Mouse (Mus musculus) layer of hippocampus, adult 2 months (tissue): Measurements from ENCODE around the gene Pcbp2. TPM values are rescaled to one million over a fixed set of nuclear protein-coding genes. Genes with fewer than 3 reads are reported as not detected.

ENCODE experiments used
- DNase-seq, 2 experiments: peaks; one replicate each; pipeline ENCODE4 v3.0.0; 2022; ENCODE audit warnings: low spot score in 2 of 2
- H3K27ac ChIP-seq: fragments of 200-600 bp; 2 replicates; pipeline ENCODE4 v1.8.1; 2022
- H3K4me3 ChIP-seq: fragments of 200-600 bp; 2 replicates; pipeline ENCODE4 v1.8.1; 2022; ENCODE audit warnings: mild to moderate bottlenecking
- CTCF ChIP-seq: fragments of 200-600 bp; conservative IDR thresholded peaks from 2 replicates; pipeline ENCODE4 v1.8.1; 2022; ENCODE audit warnings: antibody characterized with exemption, mild to moderate bottlenecking, moderate library complexity
- total RNA-seq, 2 experiments: library from RNA; stranded (reverse); gene quantifications; 2 replicates each; pipeline ENCODE4 v1.2.3; 2021

Pcbp2 gene
- total RNA-seq, 2 experiments from 2014 or later, result 496 to 505 TPM

DNA sequence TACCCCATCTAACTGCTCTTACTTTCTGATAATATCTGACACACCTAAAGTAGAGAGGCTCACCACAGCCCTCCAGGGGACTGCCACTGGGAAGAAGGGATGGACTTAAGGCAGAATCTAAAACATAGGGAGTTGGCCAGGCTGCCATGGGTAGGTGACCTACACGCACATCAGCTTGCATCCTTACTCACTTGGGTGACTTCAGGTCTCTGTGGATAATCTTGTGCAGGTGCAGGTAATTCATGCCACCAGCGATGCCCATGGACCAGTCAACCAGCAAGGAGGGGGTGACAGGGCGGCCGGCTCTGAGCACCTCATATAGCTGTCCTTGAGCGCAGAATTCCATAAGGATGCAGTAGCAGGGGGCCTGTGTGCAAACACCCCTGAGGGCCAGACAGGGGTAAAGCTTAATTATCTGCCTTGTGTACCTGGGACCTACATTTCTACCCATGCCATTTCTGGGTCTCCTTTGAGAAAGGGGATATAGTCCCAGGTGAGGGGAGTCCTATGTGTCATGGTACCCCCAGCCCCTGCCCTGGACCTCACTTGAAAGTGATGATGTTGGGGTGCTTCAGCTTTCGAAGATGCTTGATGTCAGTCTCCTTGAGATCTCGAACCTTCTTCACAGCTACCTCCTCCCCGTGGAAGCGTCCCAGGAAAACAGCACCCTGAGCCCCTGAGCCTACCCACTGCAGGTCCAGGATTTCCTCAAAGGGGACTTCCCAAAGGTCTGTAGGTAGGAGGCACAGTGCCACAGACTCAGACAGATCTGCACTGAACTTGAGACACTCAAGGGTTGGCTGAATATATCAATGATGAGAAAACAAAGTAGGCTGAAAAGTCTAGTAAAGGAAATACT is 33.8 kb downstream of the Pcbp2 start:
- Histone ChIP-seq H3K4me3 (no peak overlapping the region), H3K27ac (peak overlapping the region; percentile 76; the same call in 1 of the 2 replicates)
- no peak for TF ChIP-seq CTCF
- DNase-seq, result no peak

DNA sequence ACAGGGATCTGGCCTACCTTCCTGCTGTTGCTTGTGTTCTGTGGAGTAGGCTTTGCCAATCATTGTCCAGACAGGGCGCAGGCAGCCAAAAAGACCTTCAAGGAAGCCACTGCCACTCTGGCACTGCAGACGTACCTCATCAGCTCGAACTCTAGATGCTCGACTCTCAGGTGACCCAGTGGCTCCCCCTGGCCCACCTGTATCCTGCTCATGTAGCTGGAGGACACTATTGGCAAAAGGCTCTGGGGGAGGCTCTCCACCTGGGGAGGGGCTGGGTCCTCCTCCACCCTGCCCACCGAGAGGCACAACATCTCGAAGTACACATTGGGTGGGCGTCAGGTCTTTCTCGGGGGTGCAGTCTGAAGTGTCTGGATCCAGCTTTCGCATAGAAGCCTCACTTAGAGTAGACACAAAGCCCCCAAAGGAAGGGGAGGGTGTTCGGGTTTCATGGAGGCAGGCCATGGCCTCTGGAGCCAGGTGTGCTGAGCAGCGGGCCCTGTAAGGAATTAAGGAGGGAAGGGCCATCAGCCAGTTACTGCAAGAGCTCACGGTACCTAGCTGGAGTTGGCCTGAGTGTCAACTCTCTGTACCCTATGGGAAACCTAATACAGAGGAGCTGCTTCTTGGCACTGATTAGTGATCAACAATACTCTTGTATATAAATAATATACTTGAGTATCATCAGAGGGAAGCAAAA is 34.9 kb downstream of the Pcbp2 start:
- no peak overlapping the region for H3K4me3 ChIP-seq
- no peak for TF ChIP-seq CTCF
- DNase-seq, result no peak
- H3K27ac ChIP-seq, result peak overlapping the region; percentile 19

DNA sequence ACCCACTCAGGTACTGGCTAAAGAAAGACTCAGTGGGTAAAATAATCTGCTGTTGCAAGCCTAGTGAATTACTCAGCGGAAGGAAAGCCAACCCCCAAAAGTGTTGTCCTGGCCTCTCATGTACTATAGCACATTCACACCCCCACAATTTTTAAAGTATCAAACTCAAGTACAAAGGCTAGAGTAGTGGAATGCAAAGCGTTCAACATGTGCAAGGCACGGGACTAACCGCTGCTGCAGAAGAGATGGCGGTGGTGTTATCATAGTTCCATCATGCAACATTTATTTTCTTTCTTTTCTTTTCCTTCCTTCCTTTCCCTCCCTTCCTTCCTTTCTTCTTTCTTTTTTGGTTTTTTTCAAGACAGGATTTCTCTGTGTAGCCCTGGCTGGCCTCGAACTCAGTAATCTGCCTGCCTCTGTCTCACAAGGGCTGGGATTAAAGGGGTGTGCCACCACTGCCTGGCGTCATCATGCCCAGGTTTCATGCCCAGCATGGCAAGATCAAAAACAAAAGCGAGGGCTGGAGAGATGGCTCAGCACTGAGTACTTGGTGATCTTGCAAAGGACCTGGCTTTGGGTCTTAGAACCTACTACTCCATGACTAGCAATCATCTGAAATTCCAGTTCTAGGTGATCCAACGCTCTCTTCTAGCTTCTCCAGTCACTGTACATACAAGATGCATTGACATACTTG is 35.6 kb downstream of the Pcbp2 start:
- Histone ChIP-seq H3K27ac (peak overlapping the region; percentile 19), H3K4me3 (no peak overlapping the region)
- DNase-seq, result peak in 1 of 2 experiments; percentile 1
- no peak for TF ChIP-seq CTCF

DNA sequence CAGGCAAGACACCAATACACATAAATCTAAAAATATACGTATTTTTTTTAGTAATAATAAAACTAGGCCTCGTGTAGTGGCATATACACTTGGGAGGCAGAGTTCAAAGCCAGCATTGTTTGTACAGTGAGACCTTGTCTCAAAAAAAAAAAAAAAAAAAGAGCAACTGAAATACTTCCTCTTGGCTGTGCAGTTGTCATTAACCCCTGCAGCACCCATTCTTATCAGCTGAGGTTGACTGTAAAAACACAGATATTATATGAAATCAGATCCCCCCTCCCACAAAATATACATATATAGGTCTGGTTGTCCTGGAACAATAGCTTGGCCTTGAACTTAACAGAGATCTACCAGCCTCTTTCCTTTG is 36.1 kb downstream of the Pcbp2 start:
- no peak for DNase-seq
- Histone ChIP-seq H3K27ac (no peak overlapping the region), H3K4me3 (no peak overlapping the region)
- TF ChIP-seq CTCF, result no peak

DNA sequence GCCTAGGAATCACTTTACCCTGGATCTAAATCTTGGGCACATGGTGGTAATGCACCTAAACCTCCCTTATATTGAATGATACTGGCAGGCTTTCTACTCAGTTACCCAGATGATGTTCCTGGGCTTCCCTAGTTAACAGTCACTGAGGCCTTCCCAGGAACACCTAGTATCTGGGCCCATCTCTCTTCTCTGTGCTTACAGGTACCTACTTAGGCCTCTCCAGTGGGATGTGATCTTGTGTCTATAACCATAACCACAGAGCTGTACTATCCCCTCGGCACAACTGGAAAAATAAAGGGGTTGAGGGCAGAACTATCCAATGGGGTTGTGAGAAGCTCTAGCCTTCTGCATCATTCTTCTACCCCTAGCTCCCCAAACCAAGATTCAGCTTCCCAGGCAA is 36.5 kb downstream of the Pcbp2 start:
- TF ChIP-seq CTCF, result no peak
- H3K27ac ChIP-seq, result no peak overlapping the region
- no peak overlapping the region for H3K4me3 ChIP-seq
- DNase-seq, result no peak

DNA sequence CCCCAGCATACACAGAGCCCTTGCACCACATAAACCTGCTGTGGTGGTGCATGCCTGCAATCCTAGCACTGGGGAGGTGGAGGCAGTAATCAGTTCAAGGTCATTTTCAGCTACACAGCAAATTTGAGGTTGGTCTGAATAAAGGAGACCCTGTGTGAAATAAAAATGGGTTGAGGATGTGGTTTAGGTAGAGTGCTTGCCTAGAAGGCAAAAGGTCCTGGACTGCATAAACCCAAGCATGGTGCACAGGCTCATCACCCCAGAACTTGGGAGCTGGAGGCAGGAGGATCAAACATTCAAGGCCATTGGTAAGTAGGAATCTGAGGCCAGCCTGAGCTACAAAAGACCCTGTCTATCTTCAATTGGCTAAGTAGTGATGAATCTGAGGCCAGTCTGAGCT is 37.2 kb downstream of the Pcbp2 start:
- Histone ChIP-seq H3K4me3 (no peak overlapping the region), H3K27ac (no peak overlapping the region)
- DNase-seq, result no peak
- TF ChIP-seq CTCF, result no peak

DNA sequence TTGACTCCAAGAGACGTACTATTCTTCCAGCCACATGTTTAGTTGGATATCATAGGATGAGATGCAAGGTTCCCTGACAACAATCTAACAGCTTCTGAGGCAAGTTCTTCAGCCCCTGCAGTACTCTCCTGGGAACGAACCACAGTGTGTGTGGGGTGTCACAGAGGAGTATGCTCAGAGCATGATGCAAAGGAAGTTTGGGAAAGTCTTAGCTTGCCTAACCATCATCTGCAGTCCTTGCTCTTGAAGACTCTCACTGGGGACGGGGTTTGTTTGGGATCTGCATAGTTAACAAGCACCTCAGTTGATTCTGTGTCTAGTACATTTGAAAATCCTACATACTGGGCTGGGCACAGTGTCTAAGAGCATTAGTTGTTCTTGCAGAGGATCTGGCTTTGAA is 38.0 kb downstream of the Pcbp2 start:
- H3K4me3 ChIP-seq, result no peak overlapping the region
- no peak for TF ChIP-seq CTCF
- no peak overlapping the region for H3K27ac ChIP-seq
- no peak for DNase-seq

DNA sequence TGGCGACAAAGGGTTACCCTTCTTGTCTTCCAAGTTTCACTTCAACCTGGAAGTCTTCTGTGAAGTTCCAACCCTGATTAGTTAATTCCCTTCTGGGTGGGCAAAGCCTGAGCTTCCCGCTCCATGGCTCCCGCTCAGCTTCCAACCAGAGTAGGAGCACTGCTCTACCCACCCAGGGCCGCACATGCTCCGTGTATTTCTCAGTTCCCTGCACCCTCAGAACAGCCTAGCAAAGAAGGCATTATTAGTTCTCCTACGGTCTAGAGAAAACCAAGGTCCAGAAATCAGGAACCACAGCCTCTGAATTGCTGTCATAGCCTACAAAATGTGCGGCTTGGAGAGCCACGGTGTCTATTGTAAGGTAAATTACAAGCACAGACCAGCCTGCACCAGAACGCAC is 39.8 kb downstream of the Pcbp2 start:
- Histone ChIP-seq H3K27ac (peak overlapping the region; percentile 93), H3K4me3 (peak overlapping the region; percentile 85)
- no peak for TF ChIP-seq CTCF
- no peak for DNase-seq

DNA sequence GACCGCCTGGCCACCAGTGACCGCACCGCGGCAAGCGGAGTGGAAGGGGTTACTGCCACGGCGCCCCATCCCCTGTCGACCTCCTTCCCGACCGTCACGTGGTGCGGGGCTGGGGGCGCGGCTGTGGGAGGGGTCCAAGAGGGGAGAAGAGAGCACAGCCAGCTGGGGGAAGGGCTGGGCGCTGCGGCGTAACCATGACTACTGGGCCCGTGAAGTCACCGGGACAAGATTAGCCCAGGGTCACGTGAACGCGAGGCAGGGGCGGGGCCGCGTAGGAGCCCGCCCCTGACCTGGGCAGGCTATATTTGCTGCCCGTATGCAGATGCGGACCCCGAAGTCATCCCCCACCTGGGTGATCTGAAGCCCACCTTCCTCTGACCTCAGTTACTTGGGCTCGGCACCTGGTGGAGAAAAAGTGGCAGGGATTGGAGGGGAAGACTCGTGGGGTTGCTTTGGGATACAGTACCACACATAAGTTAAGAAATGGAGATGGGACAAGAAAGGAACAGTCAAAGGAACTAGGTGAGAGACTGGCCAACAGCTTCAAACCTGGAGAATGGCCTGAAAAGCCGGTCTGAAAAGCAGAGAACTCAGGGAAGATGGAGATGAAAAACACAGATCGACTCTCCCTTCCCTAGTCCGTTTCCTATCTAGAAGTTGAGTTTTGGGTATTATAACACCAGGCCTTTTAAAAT is 40.4 kb downstream of the Pcbp2 start:
- DNase-seq, result peak; percentile 87 to 91
- Histone ChIP-seq H3K4me3 (peak overlapping the region; percentile 85), H3K27ac (peak overlapping the region; percentile 93)
- TF ChIP-seq CTCF, result no peak

DNA sequence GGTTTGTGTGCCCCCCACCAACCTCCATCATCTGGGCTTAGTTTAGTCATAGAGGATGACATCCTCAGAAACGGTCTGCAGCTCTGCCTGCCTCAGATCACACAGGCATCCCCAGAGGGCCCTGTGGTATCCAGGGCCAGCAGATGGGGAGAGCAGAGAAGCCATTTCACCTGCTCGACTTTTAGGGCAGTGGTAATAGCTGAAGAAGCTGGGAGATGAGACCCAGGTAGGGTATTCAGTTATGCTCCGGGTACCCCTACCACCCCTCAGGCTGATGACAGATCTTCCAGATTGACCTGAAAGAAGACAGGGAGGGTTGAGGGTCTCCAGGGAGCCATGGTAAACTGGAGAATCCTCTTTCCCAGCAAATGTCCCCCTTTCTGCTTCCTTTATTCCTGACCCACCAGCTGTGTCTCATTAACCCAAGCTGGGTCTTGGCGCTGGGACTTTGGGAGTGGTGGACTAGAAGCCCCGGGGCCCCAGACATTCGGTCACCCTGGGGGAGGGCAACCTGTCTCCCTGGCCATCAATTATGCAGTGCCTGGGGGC is 41.0 kb downstream of the Pcbp2 start:
- peak overlapping the region; percentile 85 for H3K4me3 ChIP-seq
- no peak for DNase-seq
- TF ChIP-seq CTCF, result no peak
- peak overlapping the region; percentile 93 for H3K27ac ChIP-seq

DNA sequence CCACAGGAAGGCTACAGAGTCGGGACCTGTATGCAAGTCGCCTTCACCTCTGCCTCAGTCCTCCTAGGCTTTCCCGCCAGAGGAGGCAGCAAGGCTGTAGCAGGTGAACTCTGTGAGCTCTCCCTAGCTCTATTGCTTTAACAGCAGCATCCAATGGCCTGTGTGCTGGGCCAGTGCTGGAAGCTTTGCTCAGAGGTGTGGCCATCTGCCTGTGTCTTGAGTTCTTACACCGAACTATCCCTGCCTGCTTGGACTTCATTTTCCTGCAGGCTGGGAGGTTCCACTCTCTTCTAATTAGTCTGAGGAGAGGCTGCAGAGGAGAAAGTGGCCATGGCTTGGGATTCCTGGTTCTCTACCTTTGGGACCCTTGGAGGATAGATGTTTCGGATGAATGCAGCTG is 41.7 kb downstream of the Pcbp2 start:
- no peak for DNase-seq
- Histone ChIP-seq H3K27ac (peak overlapping the region; percentile 93; the same call in 1 of the 2 replicates), H3K4me3 (no peak overlapping the region; the same call in 1 of the 2 replicates)
- no peak for TF ChIP-seq CTCF

DNA sequence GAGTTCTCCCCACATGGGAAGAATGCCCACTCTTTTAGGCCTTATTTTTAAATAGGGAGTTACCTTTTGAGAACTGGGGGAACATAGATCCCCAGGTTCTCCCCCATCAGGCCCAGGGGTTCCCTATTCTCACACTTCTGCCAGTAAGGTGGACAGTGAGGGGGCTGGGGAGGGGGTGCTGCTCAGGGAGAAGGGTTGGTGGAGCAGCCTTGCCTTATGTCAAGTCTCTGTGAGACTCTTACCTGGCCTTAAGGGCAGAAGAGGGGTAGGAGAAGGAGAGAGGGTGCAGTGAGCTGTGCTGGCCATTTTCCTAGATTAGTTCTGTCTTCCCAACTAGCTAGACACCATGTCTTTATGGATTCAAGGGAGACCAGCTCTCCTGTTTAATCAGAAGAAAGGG is 42.1 kb downstream of the Pcbp2 start:
- DNase-seq, result no peak
- Histone ChIP-seq H3K4me3 (no peak overlapping the region), H3K27ac (peak overlapping the region; percentile 93; the same call in 1 of the 2 replicates)
- TF ChIP-seq CTCF, result no peak
